In genomic region chr17:85943071-85943470, GRCm38 (mm10) we compare ENCODE assay signal across 25 mouse cellular contexts.
DNase-seq lines count a peak whose midpoint lies in the region; ATAC-seq and TF ChIP-seq lines count a peak whose summit lies in the region.
"Had no signal": no experiment of that assay in that cellular context is flagged by ENCODE, and none has a peak within 500 bp of the region (broad histone marks: within the 10 kb centered on the region; RNA-seq: fewer than 3 reads in every experiment).

No protein-coding gene starts in this region.

- no peak for TF ChIP-seq CTCF in liver, postnatal 0 days (IDR thresholded peaks at IDR 0.05; ENCODE audit: low read depth)

- H3K36me3 ChIP-seq in heart, embryonic 10.5 days: no peaks in the 10 kb centered on the region
- H3K36me3 ChIP-seq in heart, embryonic 12.5 days: no peaks in the 10 kb centered on the region
- no peaks in the 10 kb centered on the region for H3K36me3 ChIP-seq in lung, embryonic 16.5 days (ENCODE audit: control insufficient read depth, insufficient read depth, low read length)
- no peaks in the 10 kb centered on the region for H3K36me3 ChIP-seq in embryonic facial prominence, embryonic 13.5 days
- no peaks in the 10 kb centered on the region for H3K36me3 ChIP-seq in midbrain, embryonic 15.5 days (replicated peaks)
- no peaks in the 10 kb centered on the region for H3K36me3 ChIP-seq in liver, postnatal 0 days (replicated peaks; ENCODE audit: insufficient read depth, low read length)
- H3K36me3 ChIP-seq: limb, embryonic 13.5 days; neural tube, embryonic 12.5 days; stomach, embryonic 15.5 days had no signal

- no peak overlapping the region for H3K4me2 ChIP-seq in heart, embryonic 12.5 days
- no peak overlapping the region for H3K4me2 ChIP-seq in lung, embryonic 16.5 days (ENCODE audit: low read depth, low read length)
- peak overlapping the region; percentile 20; the same call in 1 of the 2 replicates for H3K4me2 ChIP-seq in embryonic facial prominence, embryonic 13.5 days
- H3K4me2 ChIP-seq in midbrain, embryonic 15.5 days: no peak overlapping the region; the same call in 1 of the 2 replicates
- H3K4me2 ChIP-seq in liver, postnatal 0 days (ENCODE audit: low read depth, low read length): no peak overlapping the region
- H3K4me2 ChIP-seq: heart, embryonic 11.5 days; limb, embryonic 13.5 days; liver, embryonic 11.5 days; stomach, embryonic 15.5 days had no signal

- H3K9ac ChIP-seq in heart, embryonic 12.5 days: no peak overlapping the region
- H3K9ac ChIP-seq in lung, embryonic 16.5 days (ENCODE audit: low read length): no peak overlapping the region
- H3K9ac ChIP-seq in embryonic facial prominence, embryonic 13.5 days: no peak overlapping the region
- no peak overlapping the region for H3K9ac ChIP-seq in midbrain, embryonic 15.5 days
- no peak overlapping the region for H3K9ac ChIP-seq in liver, postnatal 0 days (replicated peaks)
- H3K9ac ChIP-seq: forebrain, postnatal 0 days; limb, embryonic 13.5 days; neural tube, embryonic 12.5 days; stomach, embryonic 15.5 days had no signal

- H3K27me3 ChIP-seq in heart, embryonic 10.5 days (ENCODE audit: insufficient read depth, poor library complexity, severe bottlenecking): peaks cover 31% of the 10 kb centered on the region
- peaks cover 21% of the 10 kb centered on the region for H3K27me3 ChIP-seq in heart, embryonic 12.5 days (replicated peaks)
- no peaks in the 10 kb centered on the region for H3K27me3 ChIP-seq in lung, embryonic 16.5 days (ENCODE audit: control insufficient read depth, insufficient read depth, low read depth, low read length)
- peaks cover 14% of the 10 kb centered on the region for H3K27me3 ChIP-seq in embryonic facial prominence, embryonic 13.5 days
- H3K27me3 ChIP-seq in midbrain, embryonic 15.5 days (replicated peaks): no peaks in the 10 kb centered on the region
- peaks cover 4% of the 10 kb centered on the region; the same call in 1 of the 2 replicates for H3K27me3 ChIP-seq in liver, postnatal 0 days (ENCODE audit: insufficient read depth, low read length)
- H3K27me3 ChIP-seq: neural tube, embryonic 12.5 days; stomach, embryonic 15.5 days had no signal

- H3K9me3 ChIP-seq in heart, embryonic 10.5 days: no peaks in the 10 kb centered on the region
- no peaks in the 10 kb centered on the region for H3K9me3 ChIP-seq in heart, embryonic 12.5 days (replicated peaks)
- no peaks in the 10 kb centered on the region for H3K9me3 ChIP-seq in lung, embryonic 16.5 days (ENCODE audit: control insufficient read depth, low read length)
- no peaks in the 10 kb centered on the region for H3K9me3 ChIP-seq in embryonic facial prominence, embryonic 13.5 days
- H3K9me3 ChIP-seq in midbrain, embryonic 15.5 days: no peaks in the 10 kb centered on the region
- H3K9me3 ChIP-seq in liver, postnatal 0 days (ENCODE audit: low read length): no peaks in the 10 kb centered on the region; the same call in 1 of the 2 replicates
- H3K9me3 ChIP-seq: limb, embryonic 13.5 days; neural tube, embryonic 12.5 days; stomach, embryonic 15.5 days had no signal

- peak; percentile 74 for DNase-seq in heart, embryonic 10.5 days (ENCODE audit: low spot score)
- no peak for DNase-seq in lung, postnatal 10 days
- no peak for DNase-seq in ovary, postnatal 10 days (ENCODE audit: low spot score)
- DNase-seq in liver, postnatal 0 days: no peak
- DNase-seq: adrenal gland, postnatal 10 days; cerebellum, adult 8-10 months; cerebellum, postnatal 36 days; forebrain, postnatal 0 days; heart, postnatal 4 days; kidney, adult 11 months; kidney, postnatal 14 days; right cerebral cortex, postnatal 25 days; thymus, adult 18-20 months; thymus, postnatal 25 days had no signal

- no peak for TF ChIP-seq EP300 in liver, postnatal 0 days (IDR thresholded peaks at IDR 0.05; ENCODE audit: low read depth)

- H3K27ac ChIP-seq in heart, embryonic 10.5 days: no peak overlapping the region
- no peak overlapping the region for H3K27ac ChIP-seq in heart, embryonic 12.5 days (ENCODE audit: poor library complexity, severe bottlenecking)
- H3K27ac ChIP-seq in lung, embryonic 16.5 days (ENCODE audit: low read length): no peak overlapping the region
- no peak overlapping the region for H3K27ac ChIP-seq in embryonic facial prominence, embryonic 13.5 days
- H3K27ac ChIP-seq in midbrain, embryonic 15.5 days: no peak overlapping the region
- H3K27ac ChIP-seq in liver, postnatal 0 days (ENCODE audit: low read depth): no peak overlapping the region
- H3K27ac ChIP-seq: limb, embryonic 13.5 days; macrophage; neural tube, embryonic 12.5 days; stomach, embryonic 15.5 days had no signal

- 78% methylated on average over 5 of the region's 5 CpGs for WGBS in heart, embryonic 10.5 days
- 79% methylated on average over 5 of the region's 5 CpGs for WGBS in heart, embryonic 12.5 days
- 72% methylated on average over 5 of the region's 5 CpGs for whole genome bisulfite sequencing in lung, embryonic 16.5 days
- WGBS in embryonic facial prominence, embryonic 13.5 days: 76% methylated on average over 5 of the region's 5 CpGs
- WGBS in midbrain, embryonic 15.5 days: 83% methylated on average over 5 of the region's 5 CpGs
- WGBS in liver, postnatal 0 days (ENCODE audit: insufficient replicate concordance): 75% methylated on average over 5 of the region's 5 CpGs

- ATAC-seq in heart, embryonic 12.5 days (ENCODE audit: insufficient number of reproducible peaks, low FRiP score): no peak
- peak; percentile 26; the same call in 1 of the 2 replicates for ATAC-seq in lung, embryonic 16.5 days (ENCODE audit: low read depth)
- ATAC-seq in embryonic facial prominence, embryonic 13.5 days (ENCODE audit: insufficient number of reproducible peaks, insufficient read depth, low FRiP score, low TSS enrichment, low read depth): 0 out of 2 replicates have a peak, but pooled peaks have one; percentile 13
- ATAC-seq in midbrain, embryonic 15.5 days (replicated peaks): peak; percentile 53
- no peak for ATAC-seq in liver, postnatal 0 days
- ATAC-seq: forebrain, postnatal 0 days had no signal

- peaks cover 8% of the 10 kb centered on the region; the same call in 1 of the 2 replicates for H3K4me1 ChIP-seq in heart, embryonic 10.5 days
- H3K4me1 ChIP-seq in heart, embryonic 12.5 days (replicated peaks): peaks cover 7% of the 10 kb centered on the region; the same call in 1 of the 2 replicates
- no peaks in the 10 kb centered on the region for H3K4me1 ChIP-seq in lung, embryonic 16.5 days (replicated peaks; ENCODE audit: control insufficient read depth, insufficient read depth, low read length)
- peaks cover 28% of the 10 kb centered on the region for H3K4me1 ChIP-seq in embryonic facial prominence, embryonic 13.5 days
- H3K4me1 ChIP-seq in midbrain, embryonic 15.5 days: peaks cover 17% of the 10 kb centered on the region
- H3K4me1 ChIP-seq in liver, postnatal 0 days (ENCODE audit: insufficient read depth): no peaks in the 10 kb centered on the region
- H3K4me1 ChIP-seq: neural tube, embryonic 12.5 days; stomach, embryonic 15.5 days had no signal

- no peak overlapping the region for H3K4me3 ChIP-seq in heart, embryonic 10.5 days
- no peak overlapping the region for H3K4me3 ChIP-seq in heart, embryonic 12.5 days
- H3K4me3 ChIP-seq in lung, embryonic 16.5 days (ENCODE audit: low read length): no peak overlapping the region
- no peak overlapping the region for H3K4me3 ChIP-seq in embryonic facial prominence, embryonic 13.5 days
- no peak overlapping the region for H3K4me3 ChIP-seq in midbrain, embryonic 15.5 days
- no peak overlapping the region for H3K4me3 ChIP-seq in liver, postnatal 0 days (ENCODE audit: low read depth, low read length)
- H3K4me3 ChIP-seq: erythroblast, embryonic 14.5 days; limb, embryonic 13.5 days; neural tube, embryonic 12.5 days; stomach, embryonic 15.5 days had no signal

Comparison
In these comparisons a context has a peak if more than half of its experiments do, and no peak if none do; other contexts are left out.
1. ATAC-seq: peak in lung, embryonic 16.5 days (single experiment), embryonic facial prominence, embryonic 13.5 days (single experiment) and midbrain, embryonic 15.5 days (single experiment); none in heart, embryonic 12.5 days (single experiment) and liver, postnatal 0 days (single experiment).